Mouse (Mus musculus) regulatory T cell (primary cell): ENCODE measurements at regions not wholly inside any gene's neighbourhood (a gene's known extent, or its start where the extent isn't known, plus 50 kb on each side); places are given as distances from the start of the nearest gene placed in this dataset.

Source experiments
- in situ Hi-C: fragments of 300-600 bp; cut with MboI, MseI; formaldehyde crosslinking; loops from one replicate; pipeline ENCODE4 v1.15.1; 2025; ENCODE audit warnings: high pct_unique_total_duplicates

- in situ Hi-C loops, result no loop called here
These were observed 387.9 kb upstream of the 4921530L21Rik start for GRCm38 (mm10) chr14:95493154-95493553.

- in situ Hi-C loops, result no loop called here
These were observed 387.1 kb upstream of the 4921530L21Rik start for GRCm38 (mm10) chr14:95493958-95494357.

DNA sequence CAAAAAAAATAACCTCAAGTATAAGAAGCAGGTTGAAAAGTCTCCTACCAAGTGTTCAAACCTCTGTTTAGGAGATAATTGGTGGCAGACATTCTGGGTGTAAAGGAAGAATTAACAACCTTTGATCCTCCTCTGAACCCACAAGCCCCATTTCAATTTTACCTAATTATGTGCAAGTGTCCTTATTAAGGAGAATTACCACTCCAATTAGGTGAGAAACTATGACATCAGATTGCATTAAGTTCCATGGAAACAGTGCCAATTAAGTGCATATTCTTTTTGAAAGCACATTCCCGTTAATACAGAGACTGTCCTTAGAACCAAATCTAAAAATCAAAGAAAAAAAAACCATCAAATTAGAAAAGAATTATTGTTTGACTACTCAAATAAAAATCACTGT lies 366.0 kb upstream of the 4921530L21Rik start:
- in situ Hi-C loops, result no loop called here

GRCm38 (mm10) chr14:95518837-95519236 lies 362.2 kb upstream of the 4921530L21Rik start:
- in situ Hi-C loops, result no loop called here

- in situ Hi-C loops, result no loop called here
These were observed 337.2 kb upstream of the 4921530L21Rik start for GRCm38 (mm10) chr14:95543863-95544262.

GRCm38 (mm10) chr14:95591075-95591474 lies 290.0 kb upstream of the 4921530L21Rik start:
- in situ Hi-C loops, result no loop called here

DNA sequence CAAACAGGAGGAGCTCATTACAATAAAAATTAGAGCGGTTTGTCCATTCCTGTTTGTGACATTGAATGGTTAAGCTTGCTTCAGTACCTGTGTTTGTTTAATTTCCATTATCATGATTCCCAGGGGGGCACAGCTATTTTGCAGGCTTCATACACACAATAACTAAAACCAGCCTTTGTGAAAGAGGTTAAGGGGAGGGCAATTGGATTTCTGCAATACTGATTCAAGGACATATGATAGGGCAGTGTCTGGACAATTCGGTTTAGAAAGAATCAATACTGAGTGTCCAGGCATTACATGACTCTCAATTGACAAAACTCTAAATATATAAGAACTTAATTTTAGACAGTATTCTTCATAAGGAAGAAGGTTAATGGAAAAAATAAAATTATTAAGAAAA lies 284.7 kb upstream of the 4921530L21Rik start:
- in situ Hi-C loops, result no loop called here

DNA sequence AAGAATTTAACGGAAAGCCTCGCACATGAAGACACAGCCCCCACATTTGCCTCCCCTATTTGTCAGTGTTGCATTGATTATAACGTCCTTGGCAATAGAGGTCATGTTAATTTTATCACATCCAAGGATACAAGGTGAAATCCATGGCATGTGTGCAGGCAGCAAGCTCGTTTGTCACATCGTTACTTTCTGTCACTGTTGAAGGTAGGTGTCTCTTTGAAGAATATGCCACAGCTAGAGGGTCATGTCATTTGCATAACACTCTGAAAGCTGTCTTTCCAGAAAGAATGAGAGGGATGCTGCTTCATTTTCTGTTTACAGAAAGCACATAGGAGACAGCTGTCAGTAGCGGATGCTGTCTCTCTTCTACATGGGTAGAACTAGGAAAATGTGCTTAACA lies 235.1 kb upstream of the 4921530L21Rik start:
- in situ Hi-C loops, result loop anchor here (10.0 kb wide), 1 partner anchor 1771 kb away; no protein-coding TSS in a partner anchor

GRCm38 (mm10) chr14:95659552-95659951 lies 221.5 kb upstream of the 4921530L21Rik start:
- in situ Hi-C loops, result no loop called here

- in situ Hi-C loops, result no loop called here
These were observed 220.2 kb upstream of the 4921530L21Rik start for GRCm38 (mm10) chr14:95660862-95661261.

DNA sequence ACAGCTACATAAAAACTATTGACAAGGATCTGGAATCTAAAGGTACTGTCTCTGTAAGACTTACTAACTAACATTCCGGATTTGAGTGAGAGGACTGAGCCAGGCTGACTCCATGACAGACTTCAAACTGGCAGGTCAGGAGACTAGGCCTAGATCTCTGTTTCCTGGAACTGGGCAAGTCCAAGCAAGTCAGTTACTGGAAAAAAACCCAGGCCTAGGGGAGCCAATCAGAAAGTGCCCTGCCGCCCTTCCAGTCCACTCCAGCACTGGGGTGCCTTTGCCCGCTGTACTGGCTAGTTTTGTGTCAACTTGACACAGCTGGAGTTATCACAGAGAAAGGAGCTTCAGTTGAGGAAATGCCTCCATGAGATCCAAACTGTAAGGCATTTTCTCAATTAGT lies 219.6 kb upstream of the 4921530L21Rik start:
- in situ Hi-C loops, result no loop called here

GRCm38 (mm10) chr14:95687448-95687847 lies 193.6 kb upstream of the 4921530L21Rik start:
- in situ Hi-C loops, result no loop called here

DNA sequence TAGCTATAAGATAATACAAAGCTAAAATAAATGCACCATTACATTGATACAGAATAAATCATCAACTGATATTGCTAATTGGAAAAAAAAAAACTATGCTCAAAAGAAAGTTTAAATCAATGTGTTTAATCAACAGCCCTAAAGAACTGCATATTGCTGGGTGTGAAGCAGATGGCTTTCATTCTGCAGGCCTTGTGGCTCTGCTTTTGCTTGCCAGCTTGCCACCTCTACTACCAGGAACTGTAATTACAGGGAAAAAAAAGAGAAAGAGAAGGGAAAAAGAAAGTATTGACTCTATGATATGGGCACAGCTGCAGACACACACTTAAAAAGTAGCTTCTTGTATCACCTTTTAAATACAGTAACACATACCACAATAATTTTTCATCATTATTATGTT lies 192.4 kb upstream of the 4921530L21Rik start:
- in situ Hi-C loops, result no loop called here

DNA sequence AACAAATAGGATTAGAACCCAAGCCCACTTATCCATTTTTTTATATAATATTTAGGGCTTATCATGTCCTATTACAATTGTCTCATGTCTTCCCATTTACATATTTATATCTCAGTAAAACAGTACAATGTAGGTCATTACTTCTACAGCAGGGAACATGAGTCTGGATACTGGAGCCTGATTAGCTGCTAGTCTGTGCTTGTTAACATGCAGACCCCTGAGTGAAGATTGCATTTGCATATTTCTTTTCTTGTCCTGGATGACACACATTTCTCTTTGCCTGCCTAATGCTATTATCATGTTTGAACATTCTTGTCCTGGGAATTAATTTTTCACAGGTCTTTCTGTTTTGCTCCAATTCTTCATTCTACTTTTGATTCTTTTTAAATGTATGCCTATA lies 155.0 kb upstream of the 4921530L21Rik start:
- in situ Hi-C loops, result no loop called here

DNA sequence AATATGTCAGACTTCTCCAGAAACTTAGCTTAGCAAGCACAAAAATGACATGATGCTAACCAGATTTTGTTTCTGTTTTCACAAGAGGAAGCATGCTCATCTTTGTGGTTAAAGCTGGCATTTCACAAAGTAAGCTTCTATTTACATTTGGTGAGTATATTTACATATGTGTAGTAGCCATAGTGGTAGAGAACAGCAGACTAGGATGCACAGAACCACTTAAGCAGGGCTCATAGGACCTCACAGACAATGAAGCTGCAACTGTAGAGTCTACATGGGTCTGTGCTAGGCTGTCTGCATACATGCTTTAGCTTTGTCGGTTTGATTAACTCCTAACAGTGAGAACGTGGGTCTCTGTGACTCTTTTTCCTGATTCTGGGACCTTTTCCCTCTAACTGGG lies 105.3 kb upstream of the 4921530L21Rik start:
- in situ Hi-C loops, result no loop called here

DNA sequence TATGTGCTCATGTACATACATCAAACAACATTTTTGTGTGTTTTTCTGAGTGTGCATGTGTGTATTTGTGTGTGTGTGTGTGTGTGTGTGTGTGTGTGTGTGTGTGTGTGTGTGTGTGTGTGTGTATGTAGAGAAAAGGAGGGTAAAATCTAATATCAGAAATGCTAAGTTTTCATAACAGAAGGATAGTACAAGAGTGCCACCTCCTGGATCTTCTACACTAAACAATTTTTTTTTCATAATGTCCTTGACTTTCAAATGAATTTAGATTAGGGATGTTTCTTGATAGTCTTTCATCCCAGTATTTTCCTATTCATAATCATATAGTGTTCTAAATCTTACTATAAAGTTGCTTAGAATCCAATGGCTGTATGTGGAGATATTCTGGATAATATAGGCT lies 103.6 kb upstream of the 4921530L21Rik start:
- in situ Hi-C loops, result no loop called here
